18 mouse cellular contexts compared by ENCODE assay signal in genomic region chr11:7067263-7067662, GRCm38 (mm10). TPM values are rescaled to one million over a fixed set of nuclear protein-coding genes. Genes with fewer than 3 reads are reported as not detected.
"Had no signal": no experiment of that assay in that cellular context is flagged by ENCODE, and none has a peak within 500 bp of the region (broad histone marks: within the 10 kb centered on the region; RNA-seq: fewer than 3 reads in every experiment).

No protein-coding gene starts in this region.

- H3K4me2 ChIP-seq: limb, embryonic 12.5 days; liver, embryonic 13.5 days; lung, embryonic 15.5 days; midbrain, embryonic 11.5 days; stomach, embryonic 15.5 days had no signal

- DNase-seq: kidney, postnatal 10 days; kidney, postnatal 4 days; liver; liver, embryonic 13.5 days; liver, postnatal 0 days; lung, postnatal 14 days; right cerebral cortex, postnatal 14 days; thymus, adult 2 months; thymus, postnatal 25 days had no signal

- H3K4me3 ChIP-seq: limb, embryonic 12.5 days; liver, embryonic 13.5 days; lung, embryonic 15.5 days; megakaryocyte, embryonic 14.5 days; midbrain, embryonic 15.5 days; neural tube, embryonic 13.5 days; stomach, embryonic 15.5 days had no signal

- H3K27ac ChIP-seq: limb, embryonic 12.5 days; liver, embryonic 13.5 days; lung, embryonic 15.5 days; macrophage; midbrain, embryonic 15.5 days; neural tube, embryonic 13.5 days; stomach, embryonic 15.5 days had no signal

- H3K4me1 ChIP-seq: liver, embryonic 13.5 days had no signal

- H3K36me3 ChIP-seq: limb, embryonic 12.5 days; liver, embryonic 13.5 days; lung, embryonic 15.5 days; midbrain, embryonic 15.5 days; neural tube, embryonic 13.5 days; stomach, embryonic 15.5 days had no signal

- ATAC-seq: liver, postnatal 0 days; midbrain, embryonic 15.5 days had no signal

- H3K9ac ChIP-seq: limb, embryonic 12.5 days; liver, embryonic 13.5 days; liver, postnatal 0 days; lung, embryonic 15.5 days; midbrain, embryonic 15.5 days; neural tube, embryonic 13.5 days; stomach, embryonic 15.5 days had no signal

- H3K9me3 ChIP-seq: limb, embryonic 12.5 days; liver, embryonic 13.5 days; lung, embryonic 15.5 days; midbrain, embryonic 15.5 days; neural tube, embryonic 13.5 days; stomach, embryonic 15.5 days had no signal

RNA-seq across cellular contexts. Expression of gene Adcy1, which starts 4.0 kb away (rescaled TPM):
- total RNA-seq: monocyte, adult 5-6 weeks had no signal
- polyA plus RNA-seq: macrophage had no signal
